Comparison of ENCODE assay signal across 34 mouse cellular contexts in the genomic region with DNA sequence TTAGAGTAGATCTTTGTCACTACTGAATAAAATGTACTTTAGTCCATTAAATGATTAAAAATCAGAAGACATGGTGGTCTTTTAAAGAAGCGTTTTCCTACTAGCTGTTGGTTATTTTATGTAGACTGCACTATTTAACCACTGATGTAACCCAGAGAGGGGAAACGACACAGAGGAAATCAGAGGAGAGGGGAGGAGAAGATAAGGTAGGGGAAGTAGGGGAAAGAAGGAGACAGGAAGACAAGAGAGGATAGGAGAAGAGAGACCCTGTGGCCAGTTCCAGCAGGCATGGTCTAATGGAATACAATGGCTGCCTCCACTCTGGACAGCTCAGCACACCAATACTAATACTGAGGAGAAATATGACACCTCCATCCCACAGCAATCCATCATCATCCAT.
DNase-seq lines count a peak whose midpoint lies in the region; ATAC-seq lines count a peak whose summit lies in the region.
"Had no signal": no experiment of that assay in that cellular context is flagged by ENCODE, and none has a peak within 500 bp of the region (broad histone marks: within the 10 kb centered on the region; RNA-seq: fewer than 3 reads in every experiment).

No protein-coding gene starts in this region.

- H3K4me1 ChIP-seq in kidney, embryonic 14.5 days (ENCODE audit: control insufficient read depth, insufficient read depth, low read length): no peaks in the 10 kb centered on the region
- H3K4me1 ChIP-seq: embryonic facial prominence, embryonic 12.5 days; liver, embryonic 12.5 days; midbrain, embryonic 10.5 days; midbrain, embryonic 15.5 days; neural tube, embryonic 15.5 days; stomach, embryonic 15.5 days had no signal

- H3K4me2 ChIP-seq in kidney, embryonic 14.5 days (replicated peaks; ENCODE audit: low read depth, low read length): no peak overlapping the region
- H3K4me2 ChIP-seq: embryonic facial prominence, embryonic 12.5 days; heart, embryonic 11.5 days; hindbrain, embryonic 14.5 days; kidney, embryonic 15.5 days; liver, embryonic 12.5 days; midbrain, embryonic 15.5 days; neural tube, embryonic 15.5 days; stomach, embryonic 15.5 days had no signal

- H3K27ac ChIP-seq in kidney, embryonic 14.5 days (ENCODE audit: low read depth, low read length): no peak overlapping the region
- H3K27ac ChIP-seq: embryonic facial prominence, embryonic 12.5 days; hindbrain, embryonic 14.5 days; kidney, embryonic 15.5 days; layer of hippocampus, adult 2 months; liver, embryonic 12.5 days; midbrain, embryonic 10.5 days; midbrain, embryonic 15.5 days; neural tube, embryonic 15.5 days; stomach, embryonic 15.5 days had no signal

- no peaks in the 10 kb centered on the region for H3K36me3 ChIP-seq in kidney, embryonic 14.5 days (ENCODE audit: control insufficient read depth, insufficient read depth, low read length)
- H3K36me3 ChIP-seq: embryonic facial prominence, embryonic 12.5 days; kidney, embryonic 15.5 days; liver, embryonic 12.5 days; midbrain, embryonic 10.5 days; midbrain, embryonic 15.5 days; neural tube, embryonic 15.5 days; stomach, embryonic 15.5 days had no signal

- 61% methylated on average over 2 of the region's 2 CpGs for WGBS in kidney, embryonic 14.5 days

- 0 out of 2 replicates have a peak, but pooled peaks have one; percentile 35 for ATAC-seq in kidney, embryonic 14.5 days (ENCODE audit: low FRiP score, low TSS enrichment)
- peak; percentile 53 for ATAC-seq in common myeloid progenitor, adult 5-6 weeks (replicated peaks; ENCODE audit: low read depth, poor library complexity, severe bottlenecking)
- ATAC-seq in inflammation-experienced regulatory T-cells, adult 6 months: peak; percentile 15
- ATAC-seq in neutrophil, adult 5-6 weeks (ENCODE audit: extremely low read depth, insufficient number of reproducible peaks, low FRiP score, poor library complexity, severe bottlenecking): peak; percentile 17; the same call in 1 of the 2 replicates
- ATAC-seq: forebrain, embryonic 14.5 days; liver, embryonic 12.5 days; liver, postnatal 0 days; midbrain, embryonic 15.5 days; Patski had no signal

- H3K9me3 ChIP-seq in kidney, embryonic 14.5 days (ENCODE audit: control insufficient read depth, low read length): no peaks in the 10 kb centered on the region
- H3K9me3 ChIP-seq: embryonic facial prominence, embryonic 12.5 days; kidney, embryonic 15.5 days; liver, embryonic 12.5 days; midbrain, embryonic 10.5 days; midbrain, embryonic 15.5 days; neural tube, embryonic 15.5 days; stomach, embryonic 15.5 days had no signal

- H3K4me3 ChIP-seq in kidney, embryonic 14.5 days (ENCODE audit: low read length): no peak overlapping the region
- H3K4me3 ChIP-seq: embryonic facial prominence, embryonic 12.5 days; kidney, embryonic 15.5 days; layer of hippocampus, adult 2 months; liver, embryonic 12.5 days; midbrain, embryonic 10.5 days; midbrain, embryonic 15.5 days; neural tube, embryonic 15.5 days; stomach, embryonic 15.5 days had no signal

- DNase-seq in kidney, postnatal 36 days: no peak
- DNase-seq in layer of hippocampus, adult 8-10 months (ENCODE audit: low spot score in 2 of 2): no peak
- no peak for DNase-seq in T-cell, adult 2 months (ENCODE audit: low spot score)
- DNase-seq: adrenal gland, postnatal 14 days; B cell, adult 2 months; cerebellum, adult 2 months; cerebellum, postnatal 25 days; gastrocnemius, postnatal 25 days; heart, adult 18-20 months; heart, postnatal 4 days; kidney, adult 11 months; kidney, postnatal 25 days; layer of hippocampus, postnatal 36 days; left cerebral cortex, postnatal 4 days; liver, postnatal 0 days; lung, postnatal 36 days; right cerebral cortex, adult 18-20 months; thymus, postnatal 36 days had no signal

- no peaks in the 10 kb centered on the region for H3K27me3 ChIP-seq in kidney, embryonic 14.5 days (ENCODE audit: control insufficient read depth, insufficient read depth, low read length)
- H3K27me3 ChIP-seq: embryonic facial prominence, embryonic 12.5 days; kidney, embryonic 15.5 days; liver, embryonic 12.5 days; midbrain, embryonic 15.5 days; neural tube, embryonic 15.5 days; Patski; stomach, embryonic 15.5 days had no signal

- H3K9ac ChIP-seq in kidney, embryonic 14.5 days (ENCODE audit: low read depth, low read length): no peak overlapping the region
- H3K9ac ChIP-seq: embryonic facial prominence, embryonic 12.5 days; hindbrain, embryonic 14.5 days; kidney, embryonic 15.5 days; liver, embryonic 12.5 days; liver, postnatal 0 days; midbrain, embryonic 15.5 days; neural tube, embryonic 15.5 days; stomach, embryonic 15.5 days had no signal
